Mouse (Mus musculus): Measurements from ENCODE around the gene Acap3.
A peak's percentile ranks its signal among the peaks of the same experiment; 100 is the strongest.

Acap3 gene

DNA sequence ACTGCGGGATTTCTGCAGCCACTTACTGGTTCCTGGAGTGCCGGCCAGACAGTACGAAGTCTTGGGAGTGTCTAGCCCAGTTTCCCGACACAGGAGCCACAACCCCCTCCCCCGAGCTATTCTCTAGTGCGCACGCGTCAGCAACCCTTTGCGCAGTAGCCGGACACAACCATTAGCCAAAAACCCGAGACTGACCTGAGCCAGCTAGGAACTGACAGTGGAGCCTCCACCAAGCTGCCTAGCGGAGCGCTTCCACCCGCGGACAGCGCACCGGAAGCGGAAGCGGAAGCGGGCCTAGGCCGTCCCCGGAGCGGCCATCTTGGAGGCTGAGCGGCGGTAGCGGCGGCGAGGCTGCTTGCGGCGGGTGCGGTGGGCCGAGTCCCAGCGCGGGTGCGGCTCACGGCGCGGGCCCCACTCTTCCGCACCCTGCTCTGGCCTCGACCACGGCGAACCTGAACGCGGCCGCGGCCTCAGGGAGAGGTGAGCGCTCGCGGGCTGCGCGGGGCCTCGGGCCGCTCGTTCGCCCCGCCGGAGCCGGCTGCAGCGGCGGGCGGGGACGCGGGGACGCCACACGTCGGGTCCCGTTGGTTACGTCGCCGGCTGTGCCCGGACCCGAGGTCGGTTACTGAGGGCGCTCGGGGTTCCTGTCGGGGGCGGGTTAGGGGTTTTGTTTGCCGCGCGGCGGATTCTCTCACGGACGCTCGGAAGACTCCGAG lies 52.1 kb downstream of the Acap3 start, which contains the start of gene Ube2j2:
TSS of gene Ube2j2 (plus strand) at position 298 of the 716 bp plus-strand sequence.
- DNase-seq: peak; percentile 98

DNA sequence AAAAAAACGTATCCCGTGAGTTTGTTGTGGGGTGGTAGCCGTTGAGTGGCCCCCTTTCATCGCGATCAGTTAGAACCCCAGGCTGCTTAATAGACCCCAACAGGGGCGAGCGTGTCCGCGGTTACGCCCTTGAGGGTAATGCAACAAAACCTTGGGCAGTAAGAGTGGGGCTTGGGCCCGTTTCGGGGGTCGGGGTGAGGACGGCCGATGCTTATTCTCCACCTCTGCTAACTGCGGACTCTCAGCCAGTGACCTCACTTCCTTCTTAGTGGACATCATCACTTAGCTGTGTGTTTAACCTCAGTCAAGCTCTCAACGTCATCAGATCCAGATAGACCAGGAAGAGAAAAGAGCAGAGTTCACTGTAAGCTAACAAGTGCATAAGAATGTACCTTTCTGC lies 52.6 kb downstream of the Acap3 start:
- no peak for DNase-seq

GRCm38 (mm10) chr4:155947094-155947493 lies 55.5 kb downstream of the Acap3 start:
- no peak for DNase-seq

- DNase-seq: no peak
Measured at GRCm38 (mm10) chr4:155955491-155955890, 63.9 kb downstream of the Acap3 start.
